Mouse (Mus musculus) heart, embryonic 13.5 days (tissue): ENCODE data around the gene Pilrb2. TPM values are rescaled to one million over a fixed set of nuclear protein-coding genes. Genes with fewer than 3 reads are reported as not detected.

ENCODE experiments used
- ATAC-seq: fragments of 200-750 bp; cut with Nextera tagmentation; 2 replicates; pipeline ENCODE4 v1.8.0; 2017; ENCODE audit warnings: moderate TSS enrichment; ENCODE audit not compliant: insufficient number of reproducible peaks, low FRiP score, low TSS enrichment; ENCODE audit errors: extremely low read depth
- H3K27ac ChIP-seq: fragments of 300-500 bp; sonication (generic); replicated peaks from 2 replicates; pipeline ENCODE4 v1.5.1; 2015; ENCODE audit warnings: moderate library complexity, mild to moderate bottlenecking, inconsistent platforms
- H3K27me3 ChIP-seq: fragments of 300-500 bp; sonication (generic); replicated peaks from 2 replicates; pipeline ENCODE4 v1.6.1; 2015; ENCODE audit warnings: mild to moderate bottlenecking, inconsistent platforms
- H3K36me3 ChIP-seq: fragments of 300-500 bp; sonication (generic); 2 replicates; pipeline ENCODE4 v1.6.1; 2015; ENCODE audit warnings: mild to moderate bottlenecking, inconsistent platforms
- H3K4me1 ChIP-seq: fragments of 300-500 bp; sonication (generic); 2 replicates; pipeline ENCODE4 v1.6.1; 2015; ENCODE audit warnings: inconsistent platforms
- H3K4me2 ChIP-seq: fragments of 300-500 bp; sonication (generic); 2 replicates; pipeline ENCODE4 v1.6.1; 2015; ENCODE audit warnings: inconsistent platforms, mild to moderate bottlenecking, moderate library complexity
- H3K4me3 ChIP-seq: fragments of 300-500 bp; sonication (generic); 2 replicates; pipeline ENCODE4 v1.5.1; 2015; ENCODE audit warnings: moderate library complexity, mild to moderate bottlenecking, inconsistent platforms
- H3K9ac ChIP-seq: fragments of 300-500 bp; sonication (generic); 2 replicates; pipeline ENCODE4 v1.6.1; 2015; ENCODE audit warnings: inconsistent platforms, mild to moderate bottlenecking, moderate library complexity
- H3K9me3 ChIP-seq: fragments of 300-500 bp; sonication (generic); 2 replicates; pipeline ENCODE4 v1.6.1; 2016; ENCODE audit warnings: inconsistent platforms
- WGBS: fragments of 180-500 bp; shearing (Covaris S2); methylation state at CpG from one replicate; pipeline ENCODE4 v1.1.7; 2015; ENCODE audit warnings: mixed read lengths; 5-methylcytosine and 5-hydroxymethylcytosine counted together
- polyA plus RNA-seq: library from polyadenylated mRNA; unstranded; fragments of >200 nt; fragmentation: Nextera tagmentation; extraction: Ambion mirVana; gene quantifications from 2 replicates; pipeline ENCODE4 v1.2.1, GENCODE M21; 2015

The Pilrb2 gene
- polyA plus RNA-seq, 1 experiment from 2014 or later: 3.2 TPM

- H3K9ac ChIP-seq: no peak overlapping the region
- H3K4me1 ChIP-seq: no peaks in the 10 kb centered on the region
- H3K4me2 ChIP-seq: no peak overlapping the region
- H3K27me3 ChIP-seq: no peaks in the 10 kb centered on the region
- H3K9me3 ChIP-seq: no peaks in the 10 kb centered on the region
- no peaks in the 10 kb centered on the region for H3K36me3 ChIP-seq
- WGBS: 77% methylated on average over 4 of the region's 4 CpGs
- H3K27ac ChIP-seq: no peak overlapping the region
- no peak overlapping the region for H3K4me3 ChIP-seq
- ATAC-seq: no peak
Observed at GRCm38 (mm10) chr5:137831106-137831505, 40.5 kb downstream of the Pilrb2 start.

GRCm38 (mm10) chr5:137830238-137830637 is 41.4 kb downstream of the Pilrb2 start:
- Histone ChIP-seq H3K9me3 (no peaks in the 10 kb centered on the region), H3K27ac (no peak overlapping the region), H3K9ac (no peak overlapping the region), H3K4me1 (no peaks in the 10 kb centered on the region), H3K4me3 (no peak overlapping the region), H3K27me3 (no peaks in the 10 kb centered on the region), H3K36me3 (no peaks in the 10 kb centered on the region), H3K4me2 (no peak overlapping the region)
- ATAC-seq: no peak
- WGBS: 70% methylated on average over 7 of the region's 7 CpGs

DNA sequence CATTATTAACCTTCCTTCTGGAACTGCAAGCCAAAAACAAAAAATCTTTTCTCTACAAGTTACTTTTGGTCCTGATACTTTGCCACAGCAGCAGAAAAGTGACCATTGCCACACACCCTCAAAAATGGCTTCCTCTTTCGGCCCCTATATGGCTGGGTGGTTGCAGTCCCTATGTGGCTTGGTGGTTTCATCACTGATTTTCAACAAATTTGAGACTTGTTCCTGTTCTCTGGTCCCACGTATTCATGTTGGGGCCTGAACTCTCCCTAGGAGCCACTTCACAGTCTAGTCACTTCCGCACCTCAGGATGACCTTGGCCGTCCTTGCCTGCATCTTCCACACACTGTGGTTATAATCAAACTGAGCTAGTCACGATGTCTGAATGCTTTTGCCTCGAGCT is 42.9 kb downstream of the Pilrb2 start:
- Histone ChIP-seq H3K4me1 (no peaks in the 10 kb centered on the region), H3K9ac (no peak overlapping the region), H3K27me3 (no peaks in the 10 kb centered on the region), H3K36me3 (no peaks in the 10 kb centered on the region), H3K9me3 (no peaks in the 10 kb centered on the region), H3K27ac (no peak overlapping the region), H3K4me2 (no peak overlapping the region), H3K4me3 (no peak overlapping the region)
- ATAC-seq: no peak
- 66% methylated on average over 6 of the region's 6 CpGs for WGBS

DNA sequence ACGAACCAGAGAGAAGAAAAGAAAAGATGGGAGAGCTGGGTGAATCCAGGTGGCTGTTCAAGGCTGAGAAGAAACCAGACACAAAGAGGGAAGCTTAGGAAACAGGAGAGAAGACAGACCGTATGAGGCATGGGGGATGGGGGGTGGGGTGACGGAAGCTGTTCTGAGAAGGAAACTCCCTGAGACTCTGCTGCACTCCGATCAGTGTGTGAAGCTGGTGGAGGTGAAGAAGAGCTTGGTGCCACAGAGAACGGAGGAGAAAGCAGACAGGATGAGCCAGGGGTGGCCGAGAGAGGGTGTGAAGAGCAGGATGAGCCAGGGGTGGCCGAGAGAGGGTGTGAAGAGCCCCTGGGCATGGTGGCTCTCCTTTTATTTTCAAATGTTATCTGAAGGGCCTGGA is 45.2 kb downstream of the Pilrb2 start:
- Histone ChIP-seq H3K27me3 (no peaks in the 10 kb centered on the region), H3K4me2 (no peak overlapping the region), H3K36me3 (no peaks in the 10 kb centered on the region), H3K27ac (no peak overlapping the region), H3K4me1 (no peaks in the 10 kb centered on the region), H3K9me3 (no peaks in the 10 kb centered on the region), H3K9ac (no peak overlapping the region), H3K4me3 (no peak overlapping the region)
- ATAC-seq: no peak
- whole genome bisulfite sequencing: 28% methylated on average over 7 of the region's 7 CpGs

DNA sequence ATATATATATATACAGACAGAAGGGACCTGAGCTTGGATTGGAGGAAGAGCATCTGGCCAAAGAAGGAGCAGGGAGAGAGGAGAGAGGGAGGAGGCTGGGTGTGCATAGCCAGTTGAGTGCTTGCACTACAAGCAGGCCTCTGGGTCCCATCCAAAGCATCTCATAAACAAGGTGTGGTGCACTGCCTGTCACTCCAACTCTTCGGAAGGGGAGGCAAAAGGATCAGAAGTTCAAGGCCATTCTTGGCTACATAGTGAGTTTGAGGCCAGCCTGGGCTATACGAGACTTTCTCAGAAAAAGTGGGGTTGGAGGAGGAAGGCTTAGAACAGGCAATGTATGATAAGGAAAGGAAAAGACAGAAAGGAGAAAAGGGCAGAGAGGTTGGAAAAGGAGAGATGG is 45.6 kb downstream of the Pilrb2 start:
- no peak overlapping the region for H3K4me3 ChIP-seq
- ATAC-seq: no peak
- H3K27me3 ChIP-seq: no peaks in the 10 kb centered on the region
- H3K36me3 ChIP-seq: no peaks in the 10 kb centered on the region
- no peaks in the 10 kb centered on the region for H3K4me1 ChIP-seq
- no peak overlapping the region for H3K27ac ChIP-seq
- no peak overlapping the region for H3K9ac ChIP-seq
- no peak overlapping the region for H3K4me2 ChIP-seq
- no peaks in the 10 kb centered on the region for H3K9me3 ChIP-seq
- 60% methylated on average over 2 of the region's 2 CpGs for WGBS

DNA sequence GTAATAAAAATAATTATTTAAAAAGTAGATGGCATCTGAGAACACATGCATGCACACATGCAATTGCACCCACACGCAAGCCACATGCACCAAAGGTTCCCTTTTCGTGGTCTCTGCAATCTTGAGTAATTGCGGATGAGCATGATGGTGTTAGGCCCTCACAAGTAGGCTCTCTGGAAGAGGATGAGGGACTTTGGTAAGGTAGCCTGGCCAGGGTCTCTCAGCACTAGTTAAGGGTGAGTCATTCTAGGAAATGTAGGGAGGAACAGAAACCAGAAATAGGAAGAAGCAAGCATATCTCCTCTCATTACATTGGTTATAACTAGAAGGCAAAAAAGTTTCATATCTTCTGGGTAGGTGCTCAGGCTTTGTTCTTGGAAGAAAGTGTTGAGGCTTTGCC is 46.6 kb downstream of the Pilrb2 start:
- 83% methylated on average over 3 of the region's 3 CpGs for WGBS
- Histone ChIP-seq H3K27ac (no peak overlapping the region), H3K4me2 (no peak overlapping the region), H3K9me3 (no peaks in the 10 kb centered on the region), H3K4me3 (no peak overlapping the region), H3K4me1 (no peaks in the 10 kb centered on the region), H3K27me3 (no peaks in the 10 kb centered on the region), H3K9ac (no peak overlapping the region), H3K36me3 (no peaks in the 10 kb centered on the region)
- ATAC-seq: no peak

DNA sequence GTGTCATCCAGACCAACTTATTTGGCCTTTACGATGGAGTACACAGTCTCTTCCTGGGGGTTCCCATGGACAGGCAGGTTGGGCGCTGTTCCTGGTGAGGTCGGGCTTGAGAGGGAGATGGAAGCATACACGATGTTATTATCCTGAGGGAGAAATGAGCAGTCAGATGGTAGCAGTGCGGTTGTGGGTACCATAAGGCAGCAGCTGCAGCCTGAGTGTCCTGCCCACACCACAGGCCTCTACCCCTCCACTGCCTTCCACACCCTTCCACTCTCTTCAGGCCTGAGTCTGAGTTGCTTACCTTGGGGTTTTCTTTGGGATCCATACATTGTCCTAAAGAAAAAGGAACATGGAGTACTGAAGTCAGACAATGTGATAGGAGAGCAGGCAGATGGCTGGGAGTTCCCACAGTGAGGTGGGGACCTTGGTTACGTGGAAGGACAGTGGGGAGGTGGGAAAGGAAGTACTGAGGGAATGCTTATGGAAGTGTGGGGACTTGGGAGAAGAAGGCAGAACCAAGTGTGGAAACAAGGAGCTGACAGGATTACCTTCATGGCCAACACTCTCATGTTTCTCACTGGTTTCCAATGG is 48.1 kb downstream of the Pilrb2 start:
- no peaks in the 10 kb centered on the region for H3K27me3 ChIP-seq
- no peaks in the 10 kb centered on the region for H3K36me3 ChIP-seq
- H3K4me2 ChIP-seq: no peak overlapping the region
- no peak overlapping the region for H3K27ac ChIP-seq
- no peak overlapping the region for H3K4me3 ChIP-seq
- no peak overlapping the region for H3K9ac ChIP-seq
- WGBS: 70% methylated on average over 6 of the region's 6 CpGs
- no peak for ATAC-seq
- no peaks in the 10 kb centered on the region for H3K4me1 ChIP-seq
- no peaks in the 10 kb centered on the region for H3K9me3 ChIP-seq

GRCm38 (mm10) chr5:137822602-137823001 is 49.0 kb downstream of the Pilrb2 start:
- no peaks in the 10 kb centered on the region for H3K36me3 ChIP-seq
- H3K27me3 ChIP-seq: no peaks in the 10 kb centered on the region
- H3K9me3 ChIP-seq: no peaks in the 10 kb centered on the region
- no peak for ATAC-seq
- WGBS: 74% methylated on average over 1 of the region's 1 CpGs
- no peak overlapping the region for H3K27ac ChIP-seq
- 0 out of 2 replicates have a peak, but pooled peaks cover under 1% of the 10 kb centered on the region for H3K4me1 ChIP-seq
- H3K9ac ChIP-seq: no peak overlapping the region
- no peak overlapping the region for H3K4me2 ChIP-seq
- H3K4me3 ChIP-seq: no peak overlapping the region

DNA sequence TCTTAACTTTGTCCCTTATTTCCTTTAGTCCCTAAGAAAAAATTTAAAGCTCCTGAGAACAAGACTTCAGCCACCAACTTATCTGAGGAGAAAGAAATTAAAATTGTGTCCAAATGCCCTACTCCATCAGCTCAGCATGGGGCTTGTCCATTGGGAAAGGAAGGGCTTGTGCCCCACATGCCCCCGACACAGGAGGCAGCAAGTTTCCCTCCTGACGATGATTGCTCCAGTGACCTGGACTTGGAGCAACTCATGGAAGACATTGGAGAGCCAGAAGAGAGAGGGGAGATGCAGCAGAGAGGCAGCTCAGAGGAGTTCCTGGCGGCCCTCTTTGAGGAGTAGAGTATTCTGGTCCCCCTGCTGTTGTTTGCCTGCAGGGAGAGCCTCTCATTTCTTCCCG is 49.5 kb downstream of the Pilrb2 start:
- H3K9ac ChIP-seq: no peak overlapping the region
- H3K4me2 ChIP-seq: no peak overlapping the region
- H3K27ac ChIP-seq: no peak overlapping the region
- ATAC-seq: no peak
- 56% methylated on average over 4 of the region's 4 CpGs for WGBS
- no peaks in the 10 kb centered on the region for H3K9me3 ChIP-seq
- no peak overlapping the region for H3K4me3 ChIP-seq
- H3K4me1 ChIP-seq: 0 out of 2 replicates have a peak, but pooled peaks cover 3% of the 10 kb centered on the region
- no peaks in the 10 kb centered on the region for H3K36me3 ChIP-seq
- H3K27me3 ChIP-seq: no peaks in the 10 kb centered on the region

DNA sequence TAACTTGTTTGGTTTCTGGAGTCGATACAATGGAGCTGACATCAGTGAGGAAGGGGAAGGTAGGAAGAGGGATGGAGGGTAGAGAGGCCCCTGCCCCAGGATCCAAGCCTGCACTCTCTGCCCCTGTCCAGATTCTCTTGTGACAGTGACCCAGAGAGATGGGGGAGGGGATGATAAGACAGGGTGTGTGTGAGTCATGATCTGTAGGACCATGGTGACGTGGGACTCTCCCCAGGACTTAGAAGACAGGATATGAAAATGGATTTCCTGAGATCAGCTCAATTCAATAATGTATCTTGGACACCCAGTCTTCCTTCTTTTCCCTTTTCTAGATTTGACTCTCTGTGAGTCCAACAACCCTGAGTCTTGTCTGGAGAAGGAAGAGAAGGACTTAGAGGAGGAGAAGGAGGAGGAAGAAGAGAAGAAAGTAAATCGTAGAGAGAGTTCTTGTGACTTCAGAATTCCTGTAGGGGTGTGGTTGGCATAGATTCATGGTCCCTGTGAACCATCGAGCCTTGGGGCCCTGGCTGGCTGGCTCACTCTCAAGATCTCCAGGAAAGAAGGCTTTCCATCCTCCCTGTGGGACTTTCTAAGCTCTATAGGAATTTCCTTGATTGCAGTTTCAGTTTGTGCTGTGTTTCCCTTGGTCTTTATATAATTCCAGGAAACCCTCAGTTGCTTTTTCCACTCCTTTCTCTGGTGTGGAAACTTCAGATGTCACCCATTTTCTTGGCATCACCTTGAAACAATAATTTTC is 54.0 kb downstream of the Pilrb2 start:
- H3K9ac ChIP-seq: no peak overlapping the region
- no peak overlapping the region for H3K4me2 ChIP-seq
- no peak overlapping the region for H3K4me3 ChIP-seq
- H3K36me3 ChIP-seq: no peaks in the 10 kb centered on the region
- H3K27me3 ChIP-seq: no peaks in the 10 kb centered on the region
- H3K27ac ChIP-seq: peak overlapping the region; percentile 72
- WGBS: 44% methylated on average over 4 of the region's 4 CpGs
- ATAC-seq: no peak
- no peaks in the 10 kb centered on the region for H3K9me3 ChIP-seq
- H3K4me1 ChIP-seq: 0 out of 2 replicates have a peak, but pooled peaks cover 3% of the 10 kb centered on the region
